Mouse (Mus musculus): ENCODE data around the gene Brpf3.

GRCm38 (mm10) chr17:28871831-28872230, 70.9 kb downstream of the Brpf3 start:
- TF ChIP-seq CTCF (IDR thresholded peaks at IDR 0.05; ENCODE audit: extremely low read depth, insufficient read length, insufficient replicate concordance, low read depth, low read length) (no peak), POLR2A (IDR thresholded peaks at IDR 0.05; ENCODE audit: low read depth, low read length) (no peak)

Data from small intestine, adult 2 months (tissue).